Mouse (Mus musculus) E14TG2a.4 (cell line): ENCODE data around the gene Fank1.

Experiments used
- H3K27me3 ChIP-seq: 2 replicates; pipeline ENCODE4 v1.6.1; 2014; ENCODE audit warnings: low read length, control low read depth; ENCODE audit not compliant: insufficient read depth
- H3K36me3 ChIP-seq: 2 replicates; pipeline ENCODE4 v1.6.1; 2014; ENCODE audit warnings: low read length, control low read depth; ENCODE audit not compliant: insufficient read depth
- H3K4me1 ChIP-seq: replicated peaks from 2 replicates; pipeline ENCODE4 v1.6.1; 2014; ENCODE audit warnings: low read depth, low read length, control low read depth
- H3K4me3 ChIP-seq: replicated peaks from 2 replicates; pipeline ENCODE4 v1.5.1; 2014; ENCODE audit warnings: mild to moderate bottlenecking, low read length
- H3K9me3 ChIP-seq: 2 replicates; pipeline ENCODE4 v1.6.1; 2014; ENCODE audit warnings: low read length, control low read depth
- CTCF ChIP-seq: conservative IDR thresholded peaks from 2 replicates; pipeline ENCODE4 v1.5.1; 2014; ENCODE audit warnings: low read length
- NANOG ChIP-seq: IDR thresholded peaks from 2 replicates; pipeline ENCODE4 v1.6.1; 2014; ENCODE audit warnings: borderline replicate concordance, low read length, mixed read lengths
- POU5F1 ChIP-seq: IDR thresholded peaks from 2 replicates; pipeline ENCODE4 v1.6.1; 2014; ENCODE audit warnings: low read length, borderline replicate concordance

Fank1 gene

DNA sequence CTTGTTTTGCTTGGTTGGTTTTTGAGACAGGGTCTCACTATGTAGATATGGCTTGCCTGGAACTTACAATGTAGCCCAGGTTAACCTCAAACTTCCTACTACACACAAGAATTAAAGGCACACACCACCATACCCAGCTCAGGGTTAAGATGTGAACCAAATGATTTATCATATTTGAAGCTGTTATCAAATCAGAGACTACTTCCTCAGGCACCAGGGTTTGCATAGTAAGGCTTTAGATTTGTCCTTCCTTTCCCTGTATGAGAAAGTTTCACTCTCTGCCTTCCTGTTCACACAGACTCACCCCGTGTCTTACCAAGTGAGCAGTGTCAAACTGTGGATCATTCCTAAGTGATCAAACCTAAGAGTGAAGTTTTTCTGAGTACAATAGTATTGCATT lies 32.5 kb upstream of the Fank1 start:
- Histone ChIP-seq H3K36me3 (peaks cover 83% of the 10 kb centered on the region), H3K4me3 (no peak overlapping the region), H3K9me3 (no peaks in the 10 kb centered on the region), H3K4me1 (peaks cover 14% of the 10 kb centered on the region), H3K27me3 (no peaks in the 10 kb centered on the region)
- TF ChIP-seq NANOG = no peak
- TF ChIP-seq POU5F1 = no peak
- TF ChIP-seq CTCF = no peak

DNA sequence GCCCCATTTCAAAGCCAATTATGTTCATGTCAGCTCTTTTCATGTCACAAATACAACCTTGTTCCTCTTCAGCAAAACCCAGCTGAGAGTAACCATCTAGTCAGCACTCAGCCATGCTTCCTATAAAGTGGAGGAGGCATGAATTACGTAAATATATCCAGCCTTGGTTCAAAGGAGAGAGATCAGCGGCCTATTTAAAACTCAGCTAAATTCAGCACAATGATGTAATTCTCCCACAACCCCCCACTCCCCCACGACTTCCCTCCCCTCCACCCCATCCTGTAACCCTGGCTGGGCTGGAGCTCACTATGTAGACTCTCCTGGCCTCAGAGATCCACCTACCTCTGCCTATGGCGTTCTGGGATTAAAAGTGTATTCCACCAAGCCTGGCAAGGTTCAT lies 32.0 kb upstream of the Fank1 start:
- peaks cover 81% of the 10 kb centered on the region for H3K36me3 ChIP-seq
- H3K4me1 ChIP-seq = peaks cover 14% of the 10 kb centered on the region
- no peak overlapping the region for H3K4me3 ChIP-seq
- H3K27me3 ChIP-seq = no peaks in the 10 kb centered on the region
- H3K9me3 ChIP-seq = no peaks in the 10 kb centered on the region
- TF ChIP-seq NANOG (no peak), POU5F1 (no peak), CTCF (no peak)

- TF ChIP-seq POU5F1 (no peak), CTCF (no peak), NANOG (no peak)
- H3K4me1 ChIP-seq = peaks cover 23% of the 10 kb centered on the region
- H3K36me3 ChIP-seq = peaks cover 71% of the 10 kb centered on the region
- H3K27me3 ChIP-seq = no peaks in the 10 kb centered on the region
- H3K9me3 ChIP-seq = no peaks in the 10 kb centered on the region
- H3K4me3 ChIP-seq = no peak overlapping the region
These were observed 29.3 kb upstream of the Fank1 start for GRCm38 (mm10) chr7:133747372-133747771.

GRCm38 (mm10) chr7:133748753-133749152 lies 27.9 kb upstream of the Fank1 start:
- Histone ChIP-seq H3K4me3 (no peak overlapping the region), H3K36me3 (peaks cover 57% of the 10 kb centered on the region), H3K4me1 (peaks cover 20% of the 10 kb centered on the region), H3K27me3 (no peaks in the 10 kb centered on the region), H3K9me3 (no peaks in the 10 kb centered on the region)
- TF ChIP-seq CTCF (no peak), POU5F1 (no peak), NANOG (no peak)

GRCm38 (mm10) chr7:133750666-133751065 lies 26.0 kb upstream of the Fank1 start:
- Histone ChIP-seq H3K4me1 (peaks cover 22% of the 10 kb centered on the region), H3K9me3 (no peaks in the 10 kb centered on the region), H3K27me3 (no peaks in the 10 kb centered on the region), H3K36me3 (peaks cover 51% of the 10 kb centered on the region), H3K4me3 (no peak overlapping the region)
- TF ChIP-seq POU5F1 (no peak), NANOG (no peak), CTCF (no peak)

DNA sequence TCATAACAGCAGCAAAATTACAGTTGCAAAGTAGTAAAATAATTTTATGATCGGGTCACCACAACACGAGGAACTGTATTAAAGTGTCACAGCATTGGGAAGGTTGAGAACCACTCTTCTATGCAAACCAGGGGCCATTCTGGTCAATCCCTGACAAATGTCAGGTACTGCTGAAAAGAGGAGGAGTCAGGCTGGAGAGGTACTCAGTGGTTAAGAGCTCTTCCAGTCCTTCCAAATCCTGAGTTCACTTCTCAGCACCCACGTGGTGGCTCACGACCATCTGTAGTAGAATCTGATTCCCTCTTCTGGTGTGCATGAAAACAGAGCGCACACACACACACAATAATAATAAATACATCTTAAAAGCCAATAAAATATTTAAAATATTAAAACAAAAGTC lies 25.5 kb upstream of the Fank1 start:
- no peaks in the 10 kb centered on the region for H3K9me3 ChIP-seq
- peaks cover 49% of the 10 kb centered on the region for H3K36me3 ChIP-seq
- peaks cover 26% of the 10 kb centered on the region for H3K4me1 ChIP-seq
- H3K27me3 ChIP-seq = no peaks in the 10 kb centered on the region
- no peak for TF ChIP-seq POU5F1
- no peak for TF ChIP-seq NANOG
- TF ChIP-seq CTCF = no peak
- H3K4me3 ChIP-seq = no peak overlapping the region

DNA sequence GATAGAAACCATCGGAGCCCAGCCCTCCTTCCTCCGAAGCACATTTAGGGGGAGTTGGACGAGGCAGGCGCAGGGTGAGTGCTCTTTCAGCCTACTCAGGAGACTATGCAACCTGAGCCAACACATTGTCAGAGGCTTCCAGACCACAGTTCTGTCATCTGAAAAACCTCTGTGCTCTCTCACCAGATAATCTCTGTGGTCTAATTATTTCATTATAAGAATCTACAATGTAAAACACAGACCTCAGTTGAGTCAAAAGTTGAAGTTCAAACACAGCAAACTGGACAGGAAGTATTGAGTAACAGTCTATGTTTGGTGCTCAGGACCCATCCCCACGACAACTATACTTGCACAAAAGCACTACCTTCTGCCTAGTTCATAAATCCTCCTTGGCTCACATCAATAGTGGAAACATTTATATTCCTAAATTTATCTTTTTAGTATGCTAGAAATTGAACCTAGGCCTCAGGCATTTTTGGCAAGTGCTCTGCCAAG lies 18.7 kb upstream of the Fank1 start:
- Histone ChIP-seq H3K4me3 (peak overlapping the region; percentile 26; the same call in 1 of the 2 replicates), H3K9me3 (peaks cover 4% of the 10 kb centered on the region; the same call in 1 of the 2 replicates), H3K36me3 (peaks cover 11% of the 10 kb centered on the region), H3K27me3 (no peaks in the 10 kb centered on the region), H3K4me1 (peaks cover 38% of the 10 kb centered on the region)
- TF ChIP-seq NANOG (no peak), CTCF (no peak), POU5F1 (no peak)

GRCm38 (mm10) chr7:133758716-133759115 lies 17.9 kb upstream of the Fank1 start:
- TF ChIP-seq NANOG (no peak), CTCF (no peak), POU5F1 (no peak)
- peak overlapping the region; percentile 79 for H3K4me3 ChIP-seq
- peaks cover 4% of the 10 kb centered on the region; the same call in 1 of the 2 replicates for H3K9me3 ChIP-seq
- H3K27me3 ChIP-seq = no peaks in the 10 kb centered on the region
- H3K4me1 ChIP-seq = peaks cover 45% of the 10 kb centered on the region
- peaks cover 11% of the 10 kb centered on the region for H3K36me3 ChIP-seq

DNA sequence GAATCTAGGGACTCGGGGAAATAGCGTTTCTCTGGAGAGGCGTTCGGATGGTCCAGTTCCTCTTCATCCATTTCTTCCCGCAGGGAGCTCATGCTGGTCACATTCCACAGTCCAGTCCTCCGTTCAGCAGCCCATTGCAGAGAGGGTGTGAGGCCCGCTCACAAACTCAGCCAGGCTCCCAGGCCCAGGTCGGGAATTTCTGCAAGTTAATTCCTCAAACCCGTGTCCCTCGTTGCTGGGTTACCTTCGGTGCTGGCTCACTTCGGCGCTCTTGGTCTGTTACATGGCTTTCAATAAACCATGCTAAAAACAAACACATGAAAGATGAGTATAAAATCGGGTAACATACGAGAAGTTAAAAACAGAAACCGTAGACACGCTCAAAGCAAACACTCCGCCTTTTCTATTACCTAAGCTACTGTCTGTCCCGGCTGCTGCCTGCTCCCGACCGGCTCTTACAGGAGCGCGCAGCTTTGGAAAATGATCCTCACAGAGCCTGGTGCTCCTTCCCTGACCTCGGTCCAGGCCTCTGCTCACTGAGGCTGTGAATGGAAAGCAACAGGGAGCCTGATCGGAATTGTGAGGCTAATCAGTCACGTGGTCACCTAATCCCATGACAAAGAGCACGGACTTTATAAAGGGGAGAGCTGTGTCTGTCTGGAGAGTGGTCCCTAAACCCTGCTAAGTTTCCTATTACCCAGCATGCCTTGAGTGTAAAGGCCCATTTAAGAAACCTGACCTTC lies 16.9 kb upstream of the Fank1 start:
- Histone ChIP-seq H3K4me1 (peaks cover 54% of the 10 kb centered on the region), H3K4me3 (peak overlapping the region; percentile 79), H3K9me3 (peaks cover 4% of the 10 kb centered on the region; the same call in 1 of the 2 replicates), H3K36me3 (peaks cover 8% of the 10 kb centered on the region), H3K27me3 (no peaks in the 10 kb centered on the region)
- TF ChIP-seq CTCF (no peak), POU5F1 (no peak), NANOG (peak; percentile 73)
